Mouse (Mus musculus) C2C12 (cell line): Measurements from ENCODE around the gene Pomgnt2.
A peak's percentile ranks its signal among the peaks of the same experiment; 100 is the strongest.

Source experiments
- CTCF ChIP-seq: IDR thresholded peaks from one replicate; pipeline ENCODE4 v1.5.1; 2011; ENCODE audit not compliant: control insufficient read depth, insufficient read depth, insufficient read length
- MAX ChIP-seq: IDR thresholded peaks from one replicate; pipeline ENCODE4 v1.6.1; 2011; ENCODE audit warnings: mild to moderate bottlenecking, control low read depth
- MYOD1 ChIP-seq: IDR thresholded peaks from one replicate; pipeline ENCODE4 v1.6.1; 2011; ENCODE audit warnings: low read depth; ENCODE audit not compliant: control insufficient read depth, insufficient read length

GRCm38 (mm10) chr9:122014241-122014667 lies 17.3 kb upstream of the Pomgnt2 start:
- no peak for TF ChIP-seq MYOD1
- TF ChIP-seq MAX, result no peak
- TF ChIP-seq CTCF, result peak; percentile 25
